Mouse (Mus musculus): Measurements from ENCODE around the gene Ang.

- no peak for TF ChIP-seq CTCF (IDR thresholded peaks at IDR 0.05)
- TF ChIP-seq EP300 (IDR thresholded peaks at IDR 0.05), result no peak
Observed at GRCm38 (mm10) chr14:51051941-51052340, 39.0 kb upstream of the Ang start.

Data from lung, postnatal 0 days (tissue).